ENCODE assay signal across 36 mouse cellular contexts in genomic region chr12:36943903-36944302, GRCm38 (mm10).
"Had no signal": no experiment of that assay in that cellular context is flagged by ENCODE, and none has a peak within 500 bp of the region (broad histone marks: within the 10 kb centered on the region; RNA-seq: fewer than 3 reads in every experiment).

No protein-coding gene starts in this region.

- H3K4me2 ChIP-seq: heart, embryonic 11.5 days; heart, embryonic 12.5 days; heart, embryonic 13.5 days; heart, embryonic 15.5 days; hindbrain, embryonic 12.5 days; hindbrain, embryonic 13.5 days; hindbrain, embryonic 14.5 days; hindbrain, embryonic 15.5 days; intestine, embryonic 15.5 days; kidney, embryonic 15.5 days had no signal

- H3K27ac ChIP-seq: heart, adult 2 months; heart, embryonic 10.5 days; heart, embryonic 13.5 days; heart, embryonic 15.5 days; hindbrain, embryonic 10.5 days; hindbrain, embryonic 12.5 days; hindbrain, embryonic 13.5 days; hindbrain, embryonic 14.5 days; hindbrain, embryonic 15.5 days; hindbrain, postnatal 0 days; intestine, embryonic 15.5 days; kidney, embryonic 15.5 days; kidney, postnatal 0 days; layer of hippocampus, adult 2 months had no signal

- H3K36me3 ChIP-seq: heart, embryonic 10.5 days; heart, embryonic 12.5 days; heart, embryonic 13.5 days; heart, embryonic 15.5 days; hindbrain, embryonic 10.5 days; hindbrain, embryonic 12.5 days; hindbrain, embryonic 13.5 days; hindbrain, embryonic 15.5 days; intestine, embryonic 15.5 days; kidney, embryonic 15.5 days had no signal

- DNase-seq: heart, adult 18-20 months; heart, adult 2 months; heart, postnatal 10 days; heart, postnatal 14 days; heart, postnatal 36 days; heart, postnatal 4 days; kidney, adult 11 months; kidney, adult 18-20 months; kidney, adult 2 months; kidney, adult 8-10 months; kidney, adult 9 months; kidney, postnatal 10 days; kidney, postnatal 14 days; kidney, postnatal 25 days; kidney, postnatal 36 days; kidney, postnatal 4 days; layer of hippocampus, adult 9-11 months had no signal

- ATAC-seq: hindbrain, embryonic 16.5 days; hindbrain, postnatal 0 days; inflammation-experienced regulatory T-cells, adult 6 months; intestine, embryonic 15.5 days; intestine, embryonic 16.5 days; intestine, postnatal 0 days had no signal

- H3K4me3 ChIP-seq: heart, adult 2 months; heart, embryonic 10.5 days; heart, embryonic 12.5 days; heart, embryonic 13.5 days; heart, embryonic 15.5 days; hindbrain, embryonic 10.5 days; hindbrain, embryonic 12.5 days; hindbrain, embryonic 13.5 days; hindbrain, embryonic 15.5 days; intestine, embryonic 15.5 days; kidney, embryonic 15.5 days; layer of hippocampus, adult 2 months had no signal

- H3K27me3 ChIP-seq: heart, embryonic 12.5 days; heart, embryonic 13.5 days; heart, embryonic 15.5 days; hindbrain, embryonic 12.5 days; hindbrain, embryonic 13.5 days; hindbrain, embryonic 15.5 days; intestine, embryonic 15.5 days; kidney, embryonic 15.5 days had no signal

- H3K9ac ChIP-seq: heart, embryonic 12.5 days; heart, embryonic 13.5 days; heart, embryonic 15.5 days; hindbrain, embryonic 12.5 days; hindbrain, embryonic 13.5 days; hindbrain, embryonic 14.5 days; hindbrain, embryonic 15.5 days; intestine, embryonic 15.5 days; kidney, embryonic 15.5 days had no signal

- H3K9me3 ChIP-seq: heart, embryonic 10.5 days; heart, embryonic 12.5 days; heart, embryonic 13.5 days; heart, embryonic 15.5 days; hindbrain, embryonic 10.5 days; hindbrain, embryonic 12.5 days; hindbrain, embryonic 13.5 days; hindbrain, embryonic 15.5 days; intestine, embryonic 15.5 days; kidney, embryonic 15.5 days had no signal

- H3K4me1 ChIP-seq: heart, embryonic 10.5 days; heart, embryonic 12.5 days; hindbrain, embryonic 10.5 days; hindbrain, embryonic 12.5 days; hindbrain, embryonic 13.5 days; hindbrain, embryonic 15.5 days; intestine, embryonic 15.5 days; kidney, embryonic 15.5 days had no signal
